Mouse (Mus musculus) stomach, embryonic 14.5 days (tissue): ENCODE measurements around the gene Krt90. TPM values are rescaled to one million over a fixed set of nuclear protein-coding genes. Genes with fewer than 3 reads are reported as not detected.
A peak's percentile ranks its signal among the peaks of the same experiment; 100 is the strongest.
"Not testable (repeated sequence)": the region's sequence is repeated elsewhere in the genome, so short reads cannot be mapped to it uniquely, and the experiment has no call there.

Experiments used
- ATAC-seq: fragments of 200-750 bp; cut with Nextera tagmentation; 2 replicates; pipeline ENCODE4 v1.8.0; 2017; ENCODE audit warnings: low read depth, moderate TSS enrichment; ENCODE audit not compliant: insufficient number of reproducible peaks, insufficient read depth, low FRiP score
- H3K27ac ChIP-seq: fragments of 300-500 bp; sonication (generic); 2 replicates; pipeline ENCODE4 v1.5.1; 2014; ENCODE audit warnings: mild to moderate bottlenecking, low read length, moderate library complexity, mixed read lengths
- H3K27me3 ChIP-seq: fragments of 300-500 bp; sonication (generic); 2 replicates; pipeline ENCODE4 v1.6.1; 2014; ENCODE audit warnings: low read length, control low read depth, mixed read lengths; ENCODE audit not compliant: control insufficient read depth, insufficient read depth
- H3K36me3 ChIP-seq: fragments of 300-500 bp; sonication (generic); 2 replicates; pipeline ENCODE4 v1.6.1; 2014; ENCODE audit warnings: mild to moderate bottlenecking, control low read depth, low read length, moderate library complexity, mixed read lengths; ENCODE audit not compliant: control insufficient read depth, insufficient read depth
- H3K4me1 ChIP-seq: fragments of 300-500 bp; sonication (generic); 2 replicates; pipeline ENCODE4 v1.6.1; 2014; ENCODE audit warnings: low read length, control low read depth, mixed read lengths; ENCODE audit not compliant: control insufficient read depth, insufficient read depth
- H3K4me2 ChIP-seq: fragments of 300-500 bp; sonication (generic); replicated peaks from 2 replicates; pipeline ENCODE4 v1.6.1; 2014; ENCODE audit warnings: low read depth, low read length, control low read depth
- H3K4me3 ChIP-seq: fragments of 300-500 bp; sonication (generic); 2 replicates; pipeline ENCODE4 v1.5.1; 2014; ENCODE audit warnings: low read depth, low read length, control low read depth
- H3K9ac ChIP-seq: fragments of 300-500 bp; sonication (generic); replicated peaks from 2 replicates; pipeline ENCODE4 v1.6.1; 2014; ENCODE audit warnings: low read depth, mild to moderate bottlenecking, control low read depth, low read length, moderate library complexity, mixed read lengths
- H3K9me3 ChIP-seq: fragments of 300-500 bp; sonication (generic); 2 replicates; pipeline ENCODE4 v1.6.1; 2016; ENCODE audit warnings: low read depth, low read length, control low read depth; ENCODE audit not compliant: control insufficient read depth
- WGBS: fragments of 180-500 bp; shearing (Covaris S2); extraction: QIAGEN DNeasy Blood & Tissue Kit; methylation state at CpG from one replicate; pipeline ENCODE4 v1.1.7; 2014; 5-methylcytosine and 5-hydroxymethylcytosine counted together
- polyA plus RNA-seq: library from polyadenylated mRNA; unstranded; fragments of >200 nt; fragmentation: Nextera tagmentation; extraction: Ambion mirVana; gene quantifications from 2 replicates; pipeline ENCODE4 v1.2.1, GENCODE M21; 2014

The Krt90 gene
- polyA plus RNA-seq, 1 experiment from 2014 or later = 0.22 TPM

DNA sequence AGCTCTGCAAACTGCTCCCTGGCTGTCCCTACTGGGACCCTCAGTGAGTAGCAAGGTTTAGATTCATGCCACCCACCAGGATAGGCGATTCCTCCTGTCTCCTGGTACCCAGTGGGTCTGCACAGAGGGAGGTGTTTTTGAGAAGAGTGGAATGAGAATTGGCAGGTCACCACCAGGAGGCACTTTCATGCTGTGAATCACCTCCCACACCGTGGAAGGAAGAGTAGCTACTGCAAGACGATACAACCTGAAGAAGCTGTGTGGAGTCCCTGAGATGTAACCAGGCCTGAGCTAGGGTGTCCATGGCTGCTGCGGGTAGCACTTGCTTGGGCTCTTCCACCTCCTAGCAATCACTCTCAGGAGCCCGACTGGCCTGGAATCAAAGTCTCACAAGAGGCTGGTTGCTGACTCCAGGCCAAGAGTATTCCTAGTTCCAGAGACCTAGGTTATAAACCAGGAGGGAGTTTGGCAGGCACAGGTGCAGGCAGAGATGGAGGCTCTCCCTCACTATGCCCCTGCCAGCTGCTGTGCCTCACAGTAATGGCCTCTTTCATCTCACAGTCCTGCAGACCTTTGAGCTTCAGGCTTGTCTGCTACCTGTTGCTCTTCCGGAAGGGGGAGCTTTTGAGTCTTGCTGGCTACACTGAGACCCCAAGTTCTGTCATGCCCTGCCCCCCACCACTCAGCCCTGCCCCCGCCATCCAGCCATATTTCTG is 24.7 kb downstream of the Krt90 start:
- no peaks in the 10 kb centered on the region for H3K36me3 ChIP-seq
- peaks cover 13% of the 10 kb centered on the region; the same call in 1 of the 2 replicates for H3K4me1 ChIP-seq
- H3K27me3 ChIP-seq = no peaks in the 10 kb centered on the region
- 31% methylated on average over 7 of the region's 7 CpGs for WGBS
- no peak overlapping the region for H3K4me3 ChIP-seq
- no peak overlapping the region for H3K9ac ChIP-seq
- H3K9me3 ChIP-seq = no peaks in the 10 kb centered on the region
- no peak; the same call in none of the 2 replicates for ATAC-seq
- H3K4me2 ChIP-seq = no peak overlapping the region
- H3K27ac ChIP-seq = peak overlapping the region; percentile 3; the same call in 1 of the 2 replicates

DNA sequence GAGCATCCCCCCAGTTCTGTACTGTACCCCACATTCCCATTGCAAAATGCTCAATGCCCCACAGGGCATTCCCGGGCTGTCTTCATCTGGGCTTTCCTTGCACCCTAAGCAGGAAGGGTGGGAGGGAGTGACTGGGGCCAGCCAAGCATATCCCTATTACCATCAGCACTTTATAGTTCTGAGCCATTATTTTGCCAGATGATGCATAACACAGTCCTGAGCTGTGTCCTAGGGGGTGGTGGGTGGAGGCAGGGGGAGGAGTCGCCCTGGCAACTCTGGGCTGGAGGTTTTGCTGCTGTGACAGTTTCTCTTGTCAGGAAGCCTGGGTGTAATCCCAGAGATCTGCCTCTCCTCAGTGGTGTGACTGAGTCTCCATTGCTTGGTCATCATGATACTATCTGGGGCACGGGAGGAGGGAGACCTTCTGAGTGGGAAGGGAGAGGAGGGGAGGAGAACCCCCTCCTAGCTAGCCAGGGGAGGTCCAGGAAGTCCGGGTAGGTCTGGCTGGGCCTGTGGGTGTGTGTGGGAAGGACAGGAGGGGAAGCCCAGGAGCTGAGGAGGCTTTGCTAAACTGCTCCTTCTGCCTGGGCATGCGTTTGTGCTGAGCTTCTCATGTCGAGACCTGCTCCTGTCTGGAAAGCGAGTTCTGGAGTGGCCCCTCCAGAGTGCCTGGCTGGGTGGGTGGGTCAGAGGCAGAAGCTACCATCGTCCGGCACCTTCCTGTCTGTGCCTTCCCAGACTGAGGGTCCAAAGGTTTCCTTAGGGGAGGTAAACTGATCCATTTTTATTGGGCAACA is 26.5 kb downstream of the Krt90 start:
- 54% methylated on average over 9 of the region's 9 CpGs for WGBS
- no peaks in the 10 kb centered on the region for H3K36me3 ChIP-seq
- H3K4me3 ChIP-seq = no peak overlapping the region
- no peak for ATAC-seq
- no peaks in the 10 kb centered on the region for H3K27me3 ChIP-seq
- no peak overlapping the region for H3K4me2 ChIP-seq
- no peaks in the 10 kb centered on the region for H3K9me3 ChIP-seq
- no peak overlapping the region for H3K9ac ChIP-seq
- H3K27ac ChIP-seq = no peak overlapping the region; the same call in 1 of the 2 replicates
- H3K4me1 ChIP-seq = peaks cover 13% of the 10 kb centered on the region; the same call in 1 of the 2 replicates

DNA sequence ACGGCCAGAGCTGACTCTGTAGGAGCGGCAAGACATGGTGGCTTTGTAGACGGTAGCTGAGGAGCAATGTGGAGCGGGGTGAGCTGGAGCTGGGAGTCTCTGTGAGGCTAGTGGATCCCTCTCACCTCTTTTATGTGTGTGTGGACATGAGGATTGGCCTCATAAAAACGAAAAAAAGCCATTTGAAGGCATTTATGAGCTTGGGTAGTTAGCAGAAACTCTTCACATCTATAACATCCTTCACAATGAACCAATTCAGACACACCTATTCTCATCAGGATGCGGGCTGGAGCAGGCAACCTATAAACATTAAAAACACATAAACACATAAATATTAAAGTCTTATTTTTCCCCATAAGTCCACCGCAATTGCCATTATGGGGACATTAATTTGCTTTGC is 30.0 kb downstream of the Krt90 start, which contains the start of gene Krt84:
Gene Krt84 (minus strand): TSS at position 101 of the 400 bp plus-strand sequence.
- no peak for ATAC-seq
- H3K27ac ChIP-seq = no peak within 1 kb of the TSS
- H3K9ac ChIP-seq = no peak within 1 kb of the TSS
- no peaks in the 10 kb centered on the region for H3K9me3 ChIP-seq
- H3K4me2 ChIP-seq = no peak within 1 kb of the TSS
- H3K4me1 ChIP-seq = peaks cover 8% of the 10 kb centered on the region; the same call in 1 of the 2 replicates
- no peaks in the 10 kb centered on the region for H3K36me3 ChIP-seq
- no peaks in the 10 kb centered on the region for H3K27me3 ChIP-seq
- H3K4me3 ChIP-seq = no peak within 1 kb of the TSS
- WGBS = 81% methylated on average over 7 of the region's 7 CpGs

DNA sequence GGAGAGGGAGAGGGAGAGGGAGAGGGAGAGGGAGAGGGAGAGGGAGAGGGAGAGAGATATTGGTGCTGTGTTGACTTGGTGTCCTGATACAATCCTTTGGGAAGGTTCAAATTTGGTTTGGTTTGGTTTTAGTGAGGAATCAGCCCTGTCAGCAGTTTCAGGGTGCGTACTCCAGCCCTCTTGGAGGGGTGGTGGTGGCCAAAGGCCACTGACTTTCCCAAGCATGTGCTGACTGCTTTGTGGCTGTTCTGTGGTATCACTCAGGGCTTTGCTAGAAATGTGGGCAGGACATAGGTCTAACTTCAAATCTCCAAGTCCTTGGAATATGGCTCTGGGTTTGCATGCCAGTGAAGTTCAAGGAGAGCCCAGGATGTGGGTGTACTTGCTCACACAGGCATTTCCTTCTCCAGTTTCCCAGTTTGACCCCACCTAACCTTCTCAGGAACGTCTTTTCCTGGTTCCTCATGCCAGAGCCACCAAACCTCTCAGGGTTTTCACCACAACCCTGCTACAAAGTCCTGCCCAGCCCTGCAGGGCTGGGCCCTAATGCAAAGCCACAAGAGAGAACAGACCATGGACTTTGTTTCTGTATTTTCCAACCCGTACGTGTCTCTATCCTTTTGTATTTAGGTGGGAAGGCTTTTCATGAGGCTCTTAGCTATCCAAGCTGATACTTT is 40.1 kb downstream of the Krt90 start:
- Histone ChIP-seq H3K4me3 (no peak overlapping the region), H3K27ac (no peak overlapping the region), H3K4me1 (no peaks in the 10 kb centered on the region), H3K27me3 (no peaks in the 10 kb centered on the region), H3K4me2 (no peak overlapping the region), H3K9me3 (no peaks in the 10 kb centered on the region), H3K9ac (no peak overlapping the region), H3K36me3 (no peaks in the 10 kb centered on the region)
- ATAC-seq = no peak
- 52% methylated on average over 4 of the region's 4 CpGs for WGBS

DNA sequence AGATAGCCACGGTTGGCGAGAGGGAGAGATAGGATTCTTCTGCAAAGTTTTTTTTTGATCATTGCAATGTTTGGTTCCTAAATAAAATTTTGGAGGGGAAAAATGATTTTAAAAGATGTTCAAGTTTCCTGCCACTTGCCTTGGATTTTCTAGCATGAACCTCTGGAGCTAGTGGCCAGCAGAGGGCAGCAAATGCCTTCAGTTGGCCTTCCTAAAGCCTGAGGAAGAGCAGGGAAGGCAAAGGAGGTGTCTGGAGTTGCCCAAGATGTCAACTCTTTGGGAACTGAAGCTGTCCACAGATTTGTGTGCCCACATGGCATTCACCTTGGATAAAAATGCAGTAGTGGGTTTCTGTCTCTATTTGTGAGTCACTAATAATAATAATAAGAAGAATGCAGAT is 43.0 kb downstream of the Krt90 start:
- 20% methylated on average over 2 of the region's 2 CpGs for WGBS

DNA sequence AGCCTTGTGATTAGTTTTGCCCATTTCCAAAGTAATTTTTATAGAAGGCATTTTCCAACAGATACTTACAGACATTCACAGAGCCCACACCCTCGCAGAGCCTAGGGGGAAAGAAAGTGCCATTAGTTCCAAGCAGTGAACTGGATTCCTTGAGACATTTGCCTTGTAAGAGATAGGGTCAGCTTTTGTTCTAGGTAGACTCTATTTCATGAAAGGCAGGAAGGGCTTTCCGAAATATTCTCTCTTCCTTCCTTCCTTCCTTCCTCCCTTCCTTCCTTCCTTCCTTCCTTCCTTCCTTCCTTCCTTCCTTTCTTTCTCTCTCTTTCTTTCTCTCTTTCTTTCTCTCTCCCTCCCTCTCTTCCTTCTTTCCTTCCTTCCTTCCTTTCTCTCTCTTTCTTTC is 45.6 kb downstream of the Krt90 start, which contains the start of gene Gm49425:
Gene Gm49425 (minus strand): TSS at position 101 of the 400 bp plus-strand sequence.
- not testable (repeated sequence) for H3K4me2 ChIP-seq, H3K4me1 ChIP-seq, H3K4me3 ChIP-seq, H3K36me3 ChIP-seq, H3K27me3 ChIP-seq, H3K27ac ChIP-seq, H3K9me3 ChIP-seq, ATAC-seq, H3K9ac ChIP-seq
- WGBS = 71% methylated on average over 2 of the region's 2 CpGs

More for the DNA sequence above, 43.0 kb downstream of the Krt90 start:
- no peak overlapping the region for H3K4me3 ChIP-seq
- no peaks in the 10 kb centered on the region for H3K36me3 ChIP-seq
- ATAC-seq = no peak
- no peaks in the 10 kb centered on the region for H3K4me1 ChIP-seq
- H3K9ac ChIP-seq = no peak overlapping the region
- no peak overlapping the region for H3K4me2 ChIP-seq
- H3K27me3 ChIP-seq = no peaks in the 10 kb centered on the region
- no peaks in the 10 kb centered on the region for H3K9me3 ChIP-seq
- no peak overlapping the region for H3K27ac ChIP-seq

DNA sequence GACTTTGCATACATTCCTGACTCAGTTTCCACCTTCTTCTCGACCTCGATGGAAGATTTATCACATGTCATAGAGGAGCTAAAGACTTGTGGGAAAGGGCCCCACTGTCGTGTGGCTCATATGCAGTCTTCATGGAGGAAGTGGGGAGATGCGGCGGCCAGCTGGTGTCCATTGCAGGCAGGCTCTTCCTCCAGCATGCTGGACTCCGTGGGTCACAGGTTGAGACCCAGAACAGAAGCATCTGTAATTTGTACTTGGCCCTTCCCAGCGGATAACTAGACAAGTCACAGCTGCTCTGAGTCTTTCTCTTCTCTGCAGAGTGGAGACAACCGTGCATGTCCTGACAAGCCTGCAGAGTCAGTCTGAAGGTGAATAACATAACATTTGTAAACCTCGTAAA is 54.5 kb downstream of the Krt90 start:
- Histone ChIP-seq H3K27ac (no peak overlapping the region), H3K4me2 (no peak overlapping the region), H3K27me3 (no peaks in the 10 kb centered on the region), H3K4me3 (no peak overlapping the region), H3K9ac (no peak overlapping the region), H3K9me3 (no peaks in the 10 kb centered on the region), H3K4me1 (no peaks in the 10 kb centered on the region), H3K36me3 (no peaks in the 10 kb centered on the region)
- WGBS = 42% methylated on average over 9 of the region's 9 CpGs
- ATAC-seq = no peak
